Mouse (Mus musculus) myocyte (in vitro differentiated cells): ENCODE results near the gene Tmeff2.
A peak's percentile ranks its signal among the peaks of the same experiment; 100 is the strongest.

ENCODE experiments used
- MAX ChIP-seq: IDR thresholded peaks from one replicate; pipeline ENCODE4 v1.6.1; 2011; ENCODE audit warnings: low read depth, mild to moderate bottlenecking, control low read depth
- MYOD1 ChIP-seq, 3 experiments: IDR thresholded peaks; one replicate each; pipeline ENCODE4 v1.6.1; 2011; ENCODE audit warnings: control low read depth in 2 of 3, low read depth in 2 of 3, mild to moderate bottlenecking in 2 of 3, moderate library complexity in 1 of 3; ENCODE audit not compliant: insufficient read length in 2 of 3, control insufficient read depth in 1 of 3
- POLR2A ChIP-seq: IDR thresholded peaks from one replicate; pipeline ENCODE4 v1.6.1; 2011; ENCODE audit warnings: low read depth, mild to moderate bottlenecking, control low read depth, moderate library complexity; ENCODE audit not compliant: insufficient read length
- POLR2AphosphoS2 ChIP-seq: IDR thresholded peaks from one replicate; pipeline ENCODE4 v1.6.1; 2011; ENCODE audit warnings: low read depth, control low read depth; ENCODE audit not compliant: insufficient read length
- TCF12 ChIP-seq: IDR thresholded peaks from one replicate; pipeline ENCODE4 v1.6.1; 2011; ENCODE audit warnings: mild to moderate bottlenecking, control low read depth; ENCODE audit not compliant: poor library complexity, insufficient read depth, severe bottlenecking

DNA sequence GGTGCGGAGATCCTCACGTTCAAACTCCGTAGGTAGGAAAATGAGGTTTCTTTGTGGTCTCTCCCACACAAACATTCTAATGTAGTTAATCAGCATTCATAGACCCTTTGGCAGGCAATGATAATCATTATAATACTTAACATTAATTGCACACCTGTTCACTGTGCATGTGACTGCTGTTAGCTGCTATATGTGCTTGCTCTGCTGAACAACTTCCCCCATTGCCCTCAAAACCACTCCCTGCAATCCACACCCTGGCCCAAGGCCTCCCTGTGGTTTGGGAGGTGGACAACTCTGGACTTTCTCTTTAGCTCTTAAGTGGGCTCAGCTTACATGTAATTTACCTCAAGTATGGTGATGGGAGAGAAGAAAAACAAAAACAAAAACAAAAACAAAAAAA is 299.5 kb downstream of the Tmeff2 start:
- TF ChIP-seq POLR2A (no peak), POLR2AphosphoS2 (no peak), TCF12 (no peak), MYOD1 (IDR thresholded peaks at IDR 0.05; ENCODE audit: control insufficient read depth in 1 of 3, insufficient read length in 2 of 3, low read depth in 2 of 3) (peak in 2 of 3 experiments; percentile 28 to 62), MAX (no peak)
